Mouse (Mus musculus) midbrain, embryonic 16.5 days (tissue): ENCODE measurements at regions not wholly inside any gene's neighbourhood (a gene's known extent, or its start where the extent isn't known, plus 50 kb on each side); places are given as distances from the start of the nearest gene placed in this dataset.

Experiments used
- ATAC-seq: fragments of 200-750 bp; cut with Nextera tagmentation; 2 replicates; pipeline ENCODE4 v1.8.0; 2017; ENCODE audit warnings: moderate TSS enrichment
- H3K27ac ChIP-seq: fragments of 300-500 bp; sonication (generic); 2 replicates; pipeline ENCODE4 v1.5.1; 2014; ENCODE audit warnings: mild to moderate bottlenecking, low read length, mixed read lengths
- H3K27me3 ChIP-seq: fragments of 300-500 bp; sonication (generic); 2 replicates; pipeline ENCODE4 v1.6.1; 2014; ENCODE audit warnings: low read depth, low read length, mixed read lengths; ENCODE audit not compliant: control insufficient read depth, insufficient read depth
- H3K36me3 ChIP-seq: fragments of 300-500 bp; sonication (generic); 2 replicates; pipeline ENCODE4 v1.6.1; 2014; ENCODE audit warnings: mild to moderate bottlenecking, low read length, moderate library complexity, mixed read lengths; ENCODE audit not compliant: control insufficient read depth, insufficient read depth
- H3K4me1 ChIP-seq: fragments of 300-500 bp; sonication (generic); 2 replicates; pipeline ENCODE4 v1.6.1; 2014; ENCODE audit warnings: mild to moderate bottlenecking, low read length, mixed read lengths; ENCODE audit not compliant: control insufficient read depth, insufficient read depth
- H3K4me2 ChIP-seq: fragments of 300-500 bp; sonication (generic); 2 replicates; pipeline ENCODE4 v1.6.1; 2014; ENCODE audit warnings: mild to moderate bottlenecking, low read length, mixed read lengths
- H3K4me3 ChIP-seq: fragments of 300-500 bp; sonication (generic); 2 replicates; pipeline ENCODE4 v1.5.1; 2014; ENCODE audit warnings: low read depth, mild to moderate bottlenecking, low read length, moderate library complexity, mixed read lengths
- H3K9ac ChIP-seq: fragments of 300-500 bp; sonication (generic); 2 replicates; pipeline ENCODE4 v1.6.1; 2014; ENCODE audit warnings: low read depth, low read length, mixed read lengths
- H3K9me3 ChIP-seq: fragments of 300-500 bp; sonication (generic); replicated peaks from 2 replicates; pipeline ENCODE4 v1.6.1; 2014; ENCODE audit warnings: mild to moderate bottlenecking, low read length, mixed read lengths; ENCODE audit not compliant: control insufficient read depth, poor library complexity, severe bottlenecking
- WGBS: fragments of 180-500 bp; shearing (Covaris S2); extraction: QIAGEN DNeasy Blood & Tissue Kit; methylation state at CpG from one replicate; pipeline ENCODE4 v1.1.7; 2014; 5-methylcytosine and 5-hydroxymethylcytosine counted together

- 88% methylated on average over 4 of the region's 4 CpGs for WGBS
- ATAC-seq: no peak
- Histone ChIP-seq H3K9ac (no peak overlapping the region), H3K27me3 (no peaks in the 10 kb centered on the region), H3K4me2 (no peak overlapping the region), H3K4me1 (no peaks in the 10 kb centered on the region), H3K27ac (no peak overlapping the region), H3K36me3 (no peaks in the 10 kb centered on the region), H3K4me3 (no peak overlapping the region), H3K9me3 (no peaks in the 10 kb centered on the region)
These were observed 136.7 kb downstream of the Fam76b start for GRCm38 (mm10) chr9:13964256-13964655.

DNA sequence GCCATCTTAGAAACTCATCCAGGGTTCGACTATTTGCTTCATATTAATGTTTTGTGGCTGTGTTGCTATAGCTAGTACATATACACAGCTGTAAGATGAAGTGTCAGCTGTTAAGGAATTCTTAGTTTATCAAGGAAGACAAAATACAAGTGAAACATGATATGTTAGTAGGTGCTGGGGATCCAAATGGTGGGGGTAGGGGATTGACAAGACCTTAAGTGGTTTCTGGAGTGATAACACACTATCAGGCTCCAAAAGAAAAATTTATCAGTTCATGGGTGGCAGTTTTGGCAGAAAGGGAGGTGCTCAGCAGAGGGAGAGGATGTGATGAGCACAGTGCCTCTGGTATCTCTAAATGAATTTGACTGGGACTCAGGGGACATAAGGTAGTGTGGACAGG lies 138.7 kb downstream of the Fam76b start:
- 0 out of 2 replicates have a peak, but pooled peaks cover 2% of the 10 kb centered on the region for H3K4me1 ChIP-seq
- no peak for ATAC-seq
- no peaks in the 10 kb centered on the region for H3K9me3 ChIP-seq
- no peaks in the 10 kb centered on the region for H3K27me3 ChIP-seq
- no peaks in the 10 kb centered on the region for H3K36me3 ChIP-seq
- WGBS: 95% methylated on average over 1 of the region's 1 CpGs
- H3K4me2 ChIP-seq: no peak overlapping the region
- H3K27ac ChIP-seq: no peak overlapping the region
- no peak overlapping the region for H3K9ac ChIP-seq
- H3K4me3 ChIP-seq: no peak overlapping the region

- Histone ChIP-seq H3K27me3 (no peaks in the 10 kb centered on the region), H3K4me2 (no peak overlapping the region), H3K4me3 (no peak overlapping the region), H3K4me1 (0 out of 2 replicates have a peak, but pooled peaks cover 2% of the 10 kb centered on the region), H3K9me3 (no peaks in the 10 kb centered on the region), H3K36me3 (no peaks in the 10 kb centered on the region), H3K9ac (no peak overlapping the region), H3K27ac (no peak overlapping the region)
- ATAC-seq: no peak
- 67% methylated on average over 1 of the region's 1 CpGs for WGBS
These were observed 141.7 kb downstream of the Fam76b start for GRCm38 (mm10) chr9:13969262-13969661.

DNA sequence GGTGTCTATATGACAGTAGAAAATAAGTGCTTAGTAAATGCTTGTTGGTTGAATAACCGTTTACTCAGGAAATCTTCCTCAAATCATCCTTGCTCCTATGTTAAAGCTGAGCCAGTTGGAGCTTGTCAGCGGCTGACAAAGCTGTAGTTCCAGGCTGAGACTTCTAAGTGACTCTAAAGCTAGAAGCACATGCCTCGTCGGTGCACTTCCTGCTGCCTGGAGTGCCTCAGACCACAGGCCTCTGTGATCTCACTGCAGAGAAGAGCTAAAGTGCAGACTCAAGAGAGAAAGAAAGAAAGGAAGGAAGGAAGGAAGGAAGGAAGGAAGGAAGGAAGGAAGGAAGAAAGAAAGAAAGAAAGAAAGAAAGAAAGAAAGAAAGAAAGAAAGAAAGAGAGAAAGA lies 146.1 kb downstream of the Fam76b start:
- WGBS: 81% methylated on average over 4 of the region's 4 CpGs
- Histone ChIP-seq H3K4me3 (no peak overlapping the region), H3K27me3 (no peaks in the 10 kb centered on the region), H3K4me2 (no peak overlapping the region), H3K9ac (no peak overlapping the region), H3K4me1 (0 out of 2 replicates have a peak, but pooled peaks cover 2% of the 10 kb centered on the region), H3K36me3 (no peaks in the 10 kb centered on the region), H3K9me3 (no peaks in the 10 kb centered on the region), H3K27ac (no peak overlapping the region)
- no peak for ATAC-seq

- 71% methylated on average over 1 of the region's 1 CpGs for WGBS
- no peak for ATAC-seq
- no peaks in the 10 kb centered on the region for H3K36me3 ChIP-seq
These were observed 147.4 kb downstream of the Fam76b start for GRCm38 (mm10) chr9:13974870-13975269.

DNA sequence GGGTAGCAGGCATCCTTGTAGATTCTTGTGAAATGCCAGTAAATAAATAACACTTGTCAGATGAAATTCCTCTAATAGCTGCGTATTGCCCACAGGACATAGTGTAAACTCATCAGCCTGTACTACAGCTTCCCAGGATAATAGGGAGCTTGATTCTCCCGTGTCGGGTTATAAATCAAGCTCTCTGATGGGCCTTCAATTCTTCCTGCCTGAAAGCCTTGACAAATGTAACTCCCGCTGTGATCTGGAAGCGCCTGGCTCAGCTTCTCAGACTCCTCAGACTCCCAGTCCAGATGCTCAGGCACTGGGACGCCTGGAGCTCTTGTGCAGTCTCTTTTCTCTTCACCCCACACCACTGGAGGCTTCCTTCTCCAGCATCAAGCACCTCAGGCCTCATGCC lies 151.3 kb downstream of the Fam76b start:
- Histone ChIP-seq H3K4me3 (no peak overlapping the region), H3K27me3 (no peaks in the 10 kb centered on the region), H3K4me2 (no peak overlapping the region), H3K27ac (no peak overlapping the region), H3K4me1 (no peaks in the 10 kb centered on the region), H3K36me3 (no peaks in the 10 kb centered on the region), H3K9ac (no peak overlapping the region), H3K9me3 (no peaks in the 10 kb centered on the region)
- WGBS: 60% methylated on average over 6 of the region's 6 CpGs
- no peak for ATAC-seq

More at GRCm38 (mm10) chr9:13974870-13975269, 147.4 kb downstream of the Fam76b start:
- H3K4me3 ChIP-seq: no peak overlapping the region
- H3K27me3 ChIP-seq: no peaks in the 10 kb centered on the region
- H3K9me3 ChIP-seq: no peaks in the 10 kb centered on the region
- no peaks in the 10 kb centered on the region for H3K4me1 ChIP-seq
- H3K27ac ChIP-seq: no peak overlapping the region
- no peak overlapping the region for H3K9ac ChIP-seq
- no peak overlapping the region for H3K4me2 ChIP-seq

- Histone ChIP-seq H3K9me3 (no peaks in the 10 kb centered on the region), H3K4me2 (no peak overlapping the region), H3K27ac (no peak overlapping the region), H3K36me3 (no peaks in the 10 kb centered on the region), H3K4me3 (no peak overlapping the region), H3K4me1 (no peaks in the 10 kb centered on the region), H3K9ac (no peak overlapping the region), H3K27me3 (no peaks in the 10 kb centered on the region)
- 90% methylated on average over 8 of the region's 8 CpGs for WGBS
- no peak for ATAC-seq
These were observed 160.0 kb downstream of the Fam76b start for GRCm38 (mm10) chr9:13987486-13987885.

DNA sequence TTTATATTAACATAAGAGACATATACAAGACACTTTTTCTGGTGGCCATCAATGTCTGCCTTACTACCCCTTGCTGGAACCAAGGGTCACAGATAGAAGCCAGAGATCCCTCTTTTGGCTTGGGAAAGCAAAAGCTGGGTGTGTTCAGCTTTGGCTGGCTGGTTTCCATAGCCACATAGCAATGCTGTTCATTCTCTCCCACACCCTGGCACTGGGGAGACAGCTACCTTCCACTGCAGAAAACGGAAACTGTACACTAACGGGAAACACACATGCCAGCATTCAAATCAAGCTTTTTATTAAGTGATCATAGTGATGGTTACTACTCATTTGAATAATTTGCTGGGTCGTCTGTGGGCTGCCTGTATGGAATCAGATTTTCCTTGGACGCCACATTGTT lies 161.4 kb downstream of the Fam76b start:
- H3K9me3 ChIP-seq: no peaks in the 10 kb centered on the region
- no peak overlapping the region for H3K4me3 ChIP-seq
- no peak overlapping the region for H3K4me2 ChIP-seq
- H3K27me3 ChIP-seq: no peaks in the 10 kb centered on the region
- no peak overlapping the region for H3K9ac ChIP-seq
- 82% methylated on average over 4 of the region's 4 CpGs for WGBS
- no peaks in the 10 kb centered on the region for H3K36me3 ChIP-seq
- no peaks in the 10 kb centered on the region for H3K4me1 ChIP-seq
- no peak for ATAC-seq
- no peak overlapping the region for H3K27ac ChIP-seq

DNA sequence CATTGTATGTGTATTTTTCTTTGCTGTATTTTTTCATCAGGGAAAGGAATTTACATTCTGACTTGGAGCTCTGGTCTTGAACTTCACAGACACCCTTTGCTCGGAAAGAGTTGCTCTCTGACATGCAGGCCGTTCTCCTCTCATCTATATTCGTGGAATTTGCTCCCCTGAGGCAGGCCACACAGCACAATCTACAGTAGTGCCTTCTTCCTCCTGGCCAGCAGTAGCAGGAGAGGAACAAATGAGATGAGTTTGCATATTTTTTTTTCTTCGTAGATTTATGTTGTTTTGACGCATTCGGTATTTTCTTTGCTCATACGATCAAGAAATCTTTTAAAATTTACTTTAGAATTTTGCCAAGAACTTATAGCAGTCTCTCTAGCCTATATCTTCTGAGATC lies 163.4 kb downstream of the Fam76b start:
- H3K4me3 ChIP-seq: no peak overlapping the region
- ATAC-seq: no peak
- H3K9me3 ChIP-seq: no peaks in the 10 kb centered on the region
- no peaks in the 10 kb centered on the region for H3K4me1 ChIP-seq
- no peaks in the 10 kb centered on the region for H3K36me3 ChIP-seq
- no peak overlapping the region for H3K4me2 ChIP-seq
- H3K27ac ChIP-seq: no peak overlapping the region
- WGBS: 67% methylated on average over 7 of the region's 7 CpGs
- no peak overlapping the region for H3K9ac ChIP-seq
- H3K27me3 ChIP-seq: no peaks in the 10 kb centered on the region

DNA sequence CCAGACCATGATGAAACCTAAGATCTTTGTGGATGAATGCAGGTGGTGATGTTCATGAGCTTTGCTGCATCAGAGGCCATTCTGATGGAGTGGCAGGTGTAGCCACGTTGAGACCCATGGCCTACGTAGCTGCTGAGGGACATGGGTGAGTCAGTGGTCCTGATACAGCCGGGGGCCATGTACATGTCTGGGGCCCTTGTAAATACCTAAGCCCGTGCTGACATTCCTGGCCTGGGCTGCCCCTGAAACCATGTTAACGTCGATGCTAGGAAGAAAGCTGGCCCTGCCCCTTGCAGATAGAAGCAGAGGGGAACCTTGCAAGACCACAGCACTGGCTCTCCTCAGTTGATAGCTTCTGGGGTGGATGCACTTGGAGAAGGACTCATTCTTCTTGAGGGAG lies 165.2 kb downstream of the Fam76b start:
- Histone ChIP-seq H3K9me3 (no peaks in the 10 kb centered on the region), H3K4me1 (no peaks in the 10 kb centered on the region), H3K4me3 (no peak overlapping the region), H3K9ac (no peak overlapping the region), H3K36me3 (no peaks in the 10 kb centered on the region), H3K27me3 (no peaks in the 10 kb centered on the region), H3K4me2 (no peak overlapping the region), H3K27ac (no peak overlapping the region)
- ATAC-seq: no peak
- WGBS: 90% methylated on average over 6 of the region's 6 CpGs
